Mouse (Mus musculus): Measurements from ENCODE around the gene Pou4f2. TPM values are rescaled to one million over a fixed set of nuclear protein-coding genes. Genes with fewer than 3 reads are reported as not detected.

Gene Pou4f2
- polyA plus RNA-seq, 1 experiment from 2014 or later, result not detected

Other genes starting within 250 kb of the Pou4f2 start
- gene Ttc29, start 223.3 kb downstream of the Pou4f2 start, polyA plus RNA-seq (2015; fragmentation: Nextera tagmentation; extraction: Ambion mirVana), result 0.10 TPM in 1 of 2 replicates, not detected in the other
- 186 and 192 TPM in 2 replicates for gene Rbmxl1, start 72.3 kb upstream of the Pou4f2 start, polyA plus RNA-seq (2015; fragmentation: Nextera tagmentation; extraction: Ambion mirVana)
- 20.0 and 20.5 TPM in 2 replicates for gene Slc10a7, start 72.7 kb upstream of the Pou4f2 start, polyA plus RNA-seq (2015; fragmentation: Nextera tagmentation; extraction: Ambion mirVana)